Mouse (Mus musculus) testis, adult 2 months (tissue): Measurements from ENCODE around the gene C2cd5. TPM values are rescaled to one million over a fixed set of nuclear protein-coding genes. Genes with fewer than 3 reads are reported as not detected.
A peak's percentile ranks its signal among the peaks of the same experiment; 100 is the strongest.

ENCODE experiments used
- H3K27ac ChIP-seq: fragments of 200-500 bp; 2 replicates; pipeline ENCODE4 v1.5.1; 2012; ENCODE audit warnings: low read depth, low read length; ENCODE audit not compliant: control insufficient read depth, insufficient read depth
- H3K27me3 ChIP-seq: fragments of 200-500 bp; 2 replicates; pipeline ENCODE4 v1.6.1; 2012; ENCODE audit warnings: mild to moderate bottlenecking, low read length, moderate library complexity; ENCODE audit not compliant: control insufficient read depth, insufficient read depth
- H3K36me3 ChIP-seq: fragments of 200-500 bp; 2 replicates; pipeline ENCODE4 v1.6.1; 2012; ENCODE audit warnings: mild to moderate bottlenecking, low read length; ENCODE audit not compliant: control insufficient read depth, insufficient read depth
- H3K4me1 ChIP-seq: fragments of 200-500 bp; 2 replicates; pipeline ENCODE4 v1.6.1; 2012; ENCODE audit warnings: low read length; ENCODE audit not compliant: control insufficient read depth, insufficient read depth
- H3K4me3 ChIP-seq: fragments of 200-500 bp; 2 replicates; pipeline ENCODE4 v1.5.1; 2012; ENCODE audit warnings: low read depth, mild to moderate bottlenecking, low read length, moderate library complexity, mixed read lengths; ENCODE audit not compliant: control insufficient read depth
- CTCF ChIP-seq: fragments of 200-500 bp; IDR thresholded peaks from 2 replicates; pipeline ENCODE4 v1.5.1; 2012; ENCODE audit warnings: low read depth, mild to moderate bottlenecking, inconsistent platforms, low read length, moderate library complexity; ENCODE audit not compliant: control insufficient read depth, insufficient read depth, insufficient replicate concordance
- POLR2A ChIP-seq: fragments of 200-500 bp; IDR thresholded peaks from 2 replicates; pipeline ENCODE4 v1.6.1; 2012; ENCODE audit warnings: low read depth, mild to moderate bottlenecking, inconsistent platforms, low read length, moderate library complexity; ENCODE audit not compliant: control insufficient read depth
- polyA plus RNA-seq: library from polyadenylated mRNA; depleted of rRNA; stranded (reverse); fragments of >200 nt; gene quantifications from 2 replicates; pipeline ENCODE4 v1.2.3, GENCODE M21; 2012

The C2cd5 gene
- polyA plus RNA-seq, 1 experiment = 13.7 TPM

- Histone ChIP-seq H3K4me3 (no peak overlapping the region), H3K4me1 (peaks cover 10% of the 10 kb centered on the region), H3K36me3 (no peaks in the 10 kb centered on the region), H3K27ac (no peak overlapping the region), H3K27me3 (no peaks in the 10 kb centered on the region)
- TF ChIP-seq CTCF = no peak
- TF ChIP-seq POLR2A = no peak
These were observed 30.5 kb upstream of the C2cd5 start for GRCm38 (mm10) chr6:143130411-143130810.

- no peak overlapping the region for H3K27ac ChIP-seq
These were observed 30.0 kb upstream of the C2cd5 start for GRCm38 (mm10) chr6:143129952-143130351.

DNA sequence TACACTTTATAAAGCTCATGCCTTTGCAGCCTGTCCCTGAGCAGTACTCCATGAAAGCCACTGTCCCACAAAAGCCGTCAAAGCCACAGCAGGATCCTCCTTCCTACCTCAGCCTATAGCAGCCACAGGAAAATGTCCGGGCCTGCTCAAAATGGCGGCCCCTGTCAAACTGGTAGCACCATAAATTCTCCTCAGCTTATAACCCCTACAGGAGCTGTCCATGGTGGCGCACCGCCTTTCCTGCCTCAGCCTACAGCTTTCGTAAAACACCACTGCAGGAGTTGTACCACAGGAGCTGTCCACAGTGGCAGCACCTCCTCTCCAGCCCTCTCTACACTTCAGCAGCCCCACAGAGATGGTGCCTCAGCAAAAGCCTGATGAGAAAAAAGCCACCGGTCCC is 29.5 kb upstream of the C2cd5 start:
- TF ChIP-seq POLR2A (no peak), CTCF (no peak)

More at GRCm38 (mm10) chr6:143129952-143130351, 30.0 kb upstream of the C2cd5 start:
- no peaks in the 10 kb centered on the region for H3K27me3 ChIP-seq
- peaks cover 9% of the 10 kb centered on the region for H3K4me1 ChIP-seq
- no peak overlapping the region for H3K4me3 ChIP-seq
- no peaks in the 10 kb centered on the region for H3K36me3 ChIP-seq
- TF ChIP-seq POLR2A (no peak), CTCF (no peak)

DNA sequence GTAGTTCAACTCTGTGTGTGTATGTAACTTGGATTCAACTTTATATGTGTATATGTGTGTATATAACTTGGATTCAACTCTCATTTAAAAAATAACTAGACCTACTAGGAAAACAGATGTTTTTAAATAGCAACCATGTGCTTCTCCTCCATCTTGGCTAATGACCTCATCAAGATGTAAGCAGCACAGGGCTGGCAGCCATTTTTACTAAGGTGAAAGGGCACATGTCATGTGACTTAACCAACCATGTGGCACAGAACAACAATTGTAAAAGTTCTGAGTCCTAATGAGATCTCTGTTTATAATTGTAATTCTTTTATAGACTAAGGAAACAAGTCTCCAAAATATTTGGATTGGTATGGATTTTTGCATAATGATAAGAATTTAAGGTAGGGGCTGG is 25.8 kb upstream of the C2cd5 start:
- Histone ChIP-seq H3K4me3 (no peak overlapping the region), H3K27ac (no peak overlapping the region), H3K4me1 (peaks cover 8% of the 10 kb centered on the region), H3K27me3 (no peaks in the 10 kb centered on the region), H3K36me3 (no peaks in the 10 kb centered on the region)
- TF ChIP-seq POLR2A (no peak), CTCF (no peak)

More for the DNA sequence above, 29.5 kb upstream of the C2cd5 start:
- H3K4me1 ChIP-seq = peaks cover 8% of the 10 kb centered on the region
- peak overlapping the region; percentile 21; the same call in 1 of the 2 replicates for H3K4me3 ChIP-seq
- no peak overlapping the region for H3K27ac ChIP-seq
- no peaks in the 10 kb centered on the region for H3K27me3 ChIP-seq
- no peaks in the 10 kb centered on the region for H3K36me3 ChIP-seq

DNA sequence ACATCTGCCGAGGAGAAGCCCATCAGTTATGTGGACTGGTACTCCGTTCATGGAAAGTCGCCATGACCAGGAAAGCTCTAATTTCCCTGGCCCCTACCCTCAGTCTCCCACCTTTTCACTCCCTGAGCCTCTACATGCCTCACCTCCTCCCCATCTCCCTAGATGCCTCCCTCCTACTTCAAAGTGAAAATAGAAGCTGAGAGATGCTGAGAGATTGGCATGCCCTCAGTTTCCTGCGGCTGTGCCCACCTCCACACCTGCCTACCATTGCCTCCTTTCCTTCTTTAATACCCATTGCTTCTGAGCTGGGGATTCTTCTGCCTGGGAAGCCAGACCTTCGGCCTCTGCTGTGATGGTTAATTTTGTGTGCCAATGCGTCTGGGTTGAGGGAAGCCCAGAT is 19.4 kb upstream of the C2cd5 start:
- no peak overlapping the region for H3K27ac ChIP-seq
- TF ChIP-seq POLR2A = no peak
- no peak for TF ChIP-seq CTCF
- H3K4me3 ChIP-seq = no peak overlapping the region
- H3K36me3 ChIP-seq = no peaks in the 10 kb centered on the region
- no peaks in the 10 kb centered on the region for H3K27me3 ChIP-seq
- H3K4me1 ChIP-seq = no peaks in the 10 kb centered on the region

DNA sequence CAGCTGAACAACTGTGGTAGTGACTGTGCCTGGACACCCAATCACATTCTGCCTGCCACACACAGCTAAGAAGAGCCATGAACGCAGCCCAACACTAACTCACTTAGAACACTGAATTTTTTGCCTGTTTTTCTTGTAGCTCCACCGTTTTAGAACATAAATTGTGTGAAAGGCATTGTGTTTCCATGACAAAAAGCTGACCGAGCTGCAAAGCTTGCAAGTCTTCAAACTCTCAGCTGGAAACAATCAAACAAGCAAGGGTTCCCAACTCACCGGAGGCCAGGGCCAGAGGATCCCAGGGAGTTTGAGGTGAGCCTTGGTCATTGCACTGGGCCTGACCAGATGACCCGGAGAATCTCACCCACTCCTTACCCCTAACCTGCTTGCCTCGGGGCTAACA is 16.8 kb upstream of the C2cd5 start:
- no peak overlapping the region for H3K27ac ChIP-seq

DNA sequence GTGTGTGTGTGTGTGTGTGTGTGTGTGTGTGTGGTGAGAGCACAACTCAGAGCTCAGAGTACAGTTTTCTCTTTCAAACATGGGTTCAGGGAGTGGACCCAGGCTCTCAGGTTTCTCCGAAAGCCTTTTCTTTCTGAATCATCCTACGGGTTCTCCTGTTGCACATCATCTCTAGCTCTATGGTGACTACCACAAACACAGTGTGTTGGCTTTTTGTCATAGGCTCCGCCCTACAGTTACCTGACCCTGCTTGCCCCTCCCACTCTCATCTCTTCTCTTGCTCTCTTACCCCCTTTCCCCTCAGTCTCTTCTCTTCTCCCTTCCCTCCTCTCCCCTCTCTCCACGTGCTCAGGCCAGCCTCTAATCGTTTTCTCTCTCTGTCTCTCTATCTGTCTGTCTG is 15.6 kb upstream of the C2cd5 start:
- Histone ChIP-seq H3K4me3 (no peak overlapping the region), H3K27ac (no peak overlapping the region), H3K27me3 (no peaks in the 10 kb centered on the region), H3K4me1 (no peaks in the 10 kb centered on the region), H3K36me3 (no peaks in the 10 kb centered on the region)
- TF ChIP-seq CTCF (no peak), POLR2A (no peak)

More for the DNA sequence above, 16.8 kb upstream of the C2cd5 start:
- TF ChIP-seq CTCF = no peak
- no peaks in the 10 kb centered on the region for H3K4me1 ChIP-seq
- no peak overlapping the region for H3K4me3 ChIP-seq
- H3K27me3 ChIP-seq = no peaks in the 10 kb centered on the region
- H3K36me3 ChIP-seq = no peaks in the 10 kb centered on the region

DNA sequence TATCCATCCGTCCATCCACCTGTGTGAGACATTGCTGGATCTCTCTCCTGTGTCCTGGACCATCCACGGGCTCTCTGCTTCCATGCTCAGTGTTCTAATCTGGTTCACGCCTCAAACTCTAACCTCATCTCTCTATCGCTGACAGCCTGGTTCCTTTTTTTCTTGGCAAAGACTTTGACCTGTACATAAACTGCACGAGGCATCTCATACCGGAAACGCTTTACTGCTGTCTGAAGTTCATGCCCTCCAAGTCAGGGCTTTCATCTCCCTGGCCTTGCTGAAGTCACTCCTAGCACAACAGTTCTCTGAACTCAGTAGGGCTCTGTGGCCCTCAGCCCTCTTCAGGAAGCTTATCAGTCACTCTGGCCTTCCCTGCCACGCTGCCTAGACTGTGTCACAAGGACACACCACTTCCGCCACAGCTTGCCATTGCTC is 15.1 kb upstream of the C2cd5 start:
- TF ChIP-seq CTCF = no peak
- no peak for TF ChIP-seq POLR2A
- no peaks in the 10 kb centered on the region for H3K4me1 ChIP-seq

More for the DNA sequence above, 15.1 kb upstream of the C2cd5 start:
- H3K27me3 ChIP-seq = no peaks in the 10 kb centered on the region
- H3K4me3 ChIP-seq = no peak overlapping the region
- no peaks in the 10 kb centered on the region for H3K36me3 ChIP-seq
- no peak overlapping the region for H3K27ac ChIP-seq
